Mouse (Mus musculus): Measurements from ENCODE around the gene Tpte.

The Tpte gene

DNA sequence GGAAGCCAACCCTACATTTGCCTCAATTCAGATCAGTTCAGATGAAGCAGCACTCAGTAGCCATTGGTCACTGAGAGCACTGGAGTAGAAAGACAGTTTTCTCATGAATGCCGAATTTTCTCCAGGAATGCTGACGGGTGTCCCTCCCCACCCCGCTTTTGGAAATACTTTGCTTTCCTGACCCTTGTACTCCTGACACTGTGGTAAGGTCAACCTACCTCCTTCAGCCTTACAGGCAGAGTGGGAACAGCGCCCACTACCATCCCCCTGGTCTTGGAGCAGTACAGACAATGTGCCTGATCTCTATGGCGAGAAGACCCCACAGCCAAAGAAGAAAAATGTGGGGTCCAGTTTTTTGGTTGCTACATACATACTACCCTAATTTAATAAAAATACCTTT, 93.1 kb downstream of the Tpte start:
- in situ Hi-C loops (cut with MboI, MseI) = no loop called here

DNA sequence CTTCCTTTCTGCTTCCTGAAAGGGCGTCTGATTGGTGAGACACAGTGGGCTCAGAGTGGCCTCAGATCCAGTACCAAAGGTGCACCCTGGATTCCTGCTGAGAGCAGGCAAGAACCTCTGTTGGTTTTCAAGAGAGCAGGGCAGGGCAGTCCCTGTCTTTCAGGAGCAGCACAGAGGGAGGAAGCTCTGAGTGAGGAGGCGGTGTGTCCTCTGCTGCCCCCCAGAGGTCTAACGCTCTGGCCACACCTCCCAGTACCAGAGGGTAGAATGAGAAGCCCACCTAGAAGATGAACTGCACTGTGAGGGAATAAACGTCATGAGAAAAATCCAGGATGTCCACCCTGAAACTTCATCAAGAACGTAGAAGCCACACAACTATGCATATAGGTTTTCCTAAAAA, 93.7 kb downstream of the Tpte start:
- in situ Hi-C loops (cut with MboI, MseI) = no loop called here

DNA sequence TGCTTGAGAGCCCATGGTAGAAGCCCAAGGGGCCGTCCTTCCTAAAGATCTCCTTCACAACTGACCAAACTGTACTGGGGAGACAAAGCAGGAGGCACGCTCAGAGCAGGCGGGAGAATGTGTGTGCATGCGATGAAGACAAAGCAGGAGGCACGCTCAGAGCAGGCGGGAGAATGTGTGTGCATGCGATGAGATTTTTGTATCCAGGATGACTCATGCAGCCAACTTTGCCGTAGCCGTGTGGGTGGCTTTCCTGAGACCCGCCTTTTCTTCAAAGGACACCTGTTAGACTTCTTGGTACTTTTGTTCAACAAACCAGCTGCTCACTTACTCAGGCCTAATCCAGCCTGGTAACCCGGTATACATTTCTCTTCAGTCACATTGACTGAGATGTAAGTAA, 97.7 kb downstream of the Tpte start:
- in situ Hi-C loops (cut with MboI, MseI) = loop anchor here (10.0 kb wide), 1 partner anchor 316 kb away; the partner anchor contains the start of genes Alg11 and Atp7b

DNA sequence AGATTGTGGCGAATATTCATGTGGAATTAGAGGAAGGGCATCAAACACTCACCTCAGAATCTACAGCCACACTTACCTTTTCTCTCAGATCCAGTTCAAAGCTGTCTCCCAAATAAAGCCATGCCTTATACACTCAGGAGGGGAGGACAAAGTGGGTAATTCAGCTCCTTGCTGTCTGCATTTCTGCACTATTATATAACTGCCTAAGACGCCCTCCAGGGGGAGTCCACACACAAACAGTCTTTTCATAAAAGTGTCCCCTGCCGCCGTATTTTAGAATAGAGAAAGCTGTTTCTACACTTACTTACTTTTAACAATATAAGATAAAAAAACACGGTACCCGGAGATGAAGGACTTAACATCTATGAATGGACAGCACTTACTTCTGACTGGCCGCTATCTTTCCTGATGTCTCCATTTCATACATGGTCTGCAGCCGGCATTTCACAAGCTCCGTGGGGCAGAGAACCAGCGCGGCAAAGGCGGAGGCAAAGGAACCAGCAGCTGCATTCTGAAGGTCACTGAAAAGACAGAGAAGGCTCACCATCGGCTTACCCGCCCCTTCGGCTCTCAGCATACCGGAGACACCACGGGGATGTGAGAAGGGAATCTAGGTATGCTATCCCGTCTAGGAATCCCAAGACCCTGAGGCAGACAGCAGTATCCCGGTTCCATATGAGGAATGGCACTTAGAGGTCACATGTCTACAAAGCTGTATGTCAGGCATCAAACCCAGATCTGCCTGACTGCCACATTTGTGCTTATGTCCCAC, 99.8 kb downstream of the Tpte start:
- in situ Hi-C loops (cut with MboI, MseI) = loop anchor here (10.0 kb wide), 1 partner anchor 318 kb away; the partner anchor contains the start of genes Alg11 and Atp7b

DNA sequence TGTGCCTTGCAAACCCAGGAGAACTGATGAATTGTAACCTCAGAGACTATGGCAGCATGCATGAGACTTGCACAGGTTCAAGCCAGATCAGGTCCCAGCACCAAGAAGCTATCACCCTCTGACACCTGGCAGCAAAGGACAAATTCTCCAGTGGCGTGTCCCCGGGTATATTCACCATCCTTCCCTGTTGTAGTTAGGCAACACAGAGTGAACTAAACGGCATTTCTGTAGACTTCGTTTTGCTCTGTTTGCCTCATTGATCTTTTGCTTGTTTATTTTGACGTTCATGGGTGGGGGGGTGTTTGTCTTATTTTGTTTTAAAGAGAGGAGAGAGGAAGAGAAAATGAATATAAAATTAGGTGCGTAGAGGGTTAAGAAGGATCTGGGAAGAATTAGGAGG, 101.9 kb downstream of the Tpte start:
- in situ Hi-C loops (cut with MboI, MseI) = loop anchor here (10.0 kb wide), 1 partner anchor 320 kb away; the partner anchor contains the start of genes Alg11 and Atp7b

DNA sequence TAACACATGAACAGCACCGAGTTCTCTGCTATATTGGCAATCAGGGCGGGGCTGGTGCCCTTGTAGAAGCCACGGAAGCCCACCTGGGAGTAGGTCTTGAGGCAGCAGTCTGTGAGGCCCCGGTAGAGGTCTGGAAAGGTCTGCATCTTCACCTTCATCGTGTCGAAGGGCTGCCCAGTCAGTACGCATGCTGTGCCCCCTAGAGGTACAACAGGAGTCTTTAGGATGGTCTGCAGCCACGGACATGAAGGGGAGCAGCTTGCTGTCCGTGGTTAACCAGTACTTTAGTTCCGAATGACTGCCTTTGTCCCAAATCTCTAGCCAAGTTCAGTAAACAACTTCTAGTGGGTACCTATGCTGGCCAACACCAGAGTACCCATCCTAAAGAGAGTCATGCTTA, 106.6 kb downstream of the Tpte start:
- in situ Hi-C loops (cut with MboI, MseI) = loop anchor here (10.0 kb wide), 1 partner anchor 325 kb away; the partner anchor contains the start of genes Alg11 and Atp7b

DNA sequence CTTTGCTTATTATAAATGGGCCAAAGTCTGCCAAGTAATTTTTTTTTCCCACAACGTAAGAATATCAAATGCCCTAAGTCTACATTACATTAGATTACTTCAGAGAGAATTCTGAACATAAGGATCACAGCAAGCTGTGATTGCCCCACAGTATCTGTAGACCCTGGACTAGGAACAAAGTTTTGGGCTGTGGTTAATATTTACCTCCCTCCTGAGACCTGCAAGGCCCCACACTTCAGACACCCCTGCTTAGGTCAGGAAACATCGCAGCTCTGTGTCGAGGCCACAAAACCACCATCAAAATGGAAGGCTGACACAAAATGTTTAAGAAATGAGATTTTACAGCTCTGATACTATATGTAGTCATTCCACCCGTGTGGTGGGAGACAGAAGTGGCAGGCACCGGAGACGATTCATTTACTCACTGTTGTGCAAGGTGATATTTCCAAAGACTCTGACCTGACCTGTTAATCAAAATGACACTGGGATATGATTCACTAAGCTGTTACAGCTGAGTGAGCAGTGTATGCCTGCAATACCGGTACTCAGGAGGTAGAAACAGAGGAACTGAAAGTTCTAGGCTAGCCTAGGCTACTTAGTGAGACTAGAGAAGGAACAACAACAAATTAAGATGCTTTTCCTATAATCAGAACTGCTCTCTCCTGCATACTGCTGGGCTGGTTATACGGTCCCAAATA, 107.7 kb downstream of the Tpte start:
- in situ Hi-C loops (cut with MboI, MseI) = no loop called here

DNA sequence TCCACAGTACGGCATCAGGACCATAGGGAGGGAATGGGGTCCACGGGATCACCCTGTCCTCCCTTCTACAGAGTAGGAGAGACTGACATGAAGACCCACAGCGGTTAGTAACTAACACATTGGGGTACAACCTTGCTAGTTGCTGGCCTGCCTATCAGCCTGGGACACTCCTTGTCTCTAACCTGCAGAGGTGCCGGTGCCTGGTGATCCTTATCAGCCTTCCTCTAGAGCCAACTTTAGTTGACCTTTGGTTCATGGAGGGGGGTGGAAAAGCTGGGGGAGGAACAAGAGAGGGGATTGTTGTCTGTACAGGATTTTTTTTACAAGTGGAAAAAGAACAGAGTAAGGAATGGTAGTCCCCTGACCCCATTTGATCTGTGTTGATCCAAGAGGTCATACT, 111.2 kb downstream of the Tpte start:
- in situ Hi-C loops (cut with MboI, MseI) = no loop called here

DNA sequence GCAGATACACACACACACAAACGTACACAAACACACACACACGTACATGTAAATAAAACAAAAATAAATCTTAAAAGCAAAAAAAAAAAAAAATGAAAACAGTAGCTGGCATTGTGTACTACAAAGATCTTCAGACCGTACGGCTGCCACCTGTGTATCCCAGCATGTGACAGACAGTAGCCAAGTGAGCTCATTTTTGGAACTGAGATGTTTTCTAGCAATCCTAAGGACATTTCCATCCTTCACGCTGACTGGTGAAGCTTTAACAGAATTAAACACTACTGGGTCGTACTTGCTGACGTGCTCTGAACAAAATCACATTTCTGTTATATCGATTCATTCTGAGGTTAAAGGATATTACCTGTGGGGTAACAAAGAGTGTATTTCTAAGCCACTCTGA, 112.0 kb downstream of the Tpte start:
- in situ Hi-C loops (cut with MboI, MseI) = no loop called here

DNA sequence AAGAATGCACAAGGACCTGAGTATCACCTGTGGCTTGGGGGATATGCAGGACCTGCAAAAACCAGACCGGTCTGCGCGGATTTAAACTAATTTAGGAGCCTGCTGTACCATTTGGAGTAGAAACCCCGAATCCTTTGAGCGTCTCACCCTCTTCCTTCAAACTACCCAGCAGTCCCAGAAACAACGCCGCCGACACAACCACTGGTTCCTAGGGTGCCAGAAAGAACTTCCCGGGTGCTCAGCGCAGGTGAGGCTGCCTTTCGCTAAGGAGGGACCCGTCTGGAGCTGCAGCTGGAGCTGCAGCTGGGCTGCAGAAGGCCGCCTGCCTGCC, 114.5 kb downstream of the Tpte start:
- in situ Hi-C loops (cut with MboI, MseI) = no loop called here

DNA sequence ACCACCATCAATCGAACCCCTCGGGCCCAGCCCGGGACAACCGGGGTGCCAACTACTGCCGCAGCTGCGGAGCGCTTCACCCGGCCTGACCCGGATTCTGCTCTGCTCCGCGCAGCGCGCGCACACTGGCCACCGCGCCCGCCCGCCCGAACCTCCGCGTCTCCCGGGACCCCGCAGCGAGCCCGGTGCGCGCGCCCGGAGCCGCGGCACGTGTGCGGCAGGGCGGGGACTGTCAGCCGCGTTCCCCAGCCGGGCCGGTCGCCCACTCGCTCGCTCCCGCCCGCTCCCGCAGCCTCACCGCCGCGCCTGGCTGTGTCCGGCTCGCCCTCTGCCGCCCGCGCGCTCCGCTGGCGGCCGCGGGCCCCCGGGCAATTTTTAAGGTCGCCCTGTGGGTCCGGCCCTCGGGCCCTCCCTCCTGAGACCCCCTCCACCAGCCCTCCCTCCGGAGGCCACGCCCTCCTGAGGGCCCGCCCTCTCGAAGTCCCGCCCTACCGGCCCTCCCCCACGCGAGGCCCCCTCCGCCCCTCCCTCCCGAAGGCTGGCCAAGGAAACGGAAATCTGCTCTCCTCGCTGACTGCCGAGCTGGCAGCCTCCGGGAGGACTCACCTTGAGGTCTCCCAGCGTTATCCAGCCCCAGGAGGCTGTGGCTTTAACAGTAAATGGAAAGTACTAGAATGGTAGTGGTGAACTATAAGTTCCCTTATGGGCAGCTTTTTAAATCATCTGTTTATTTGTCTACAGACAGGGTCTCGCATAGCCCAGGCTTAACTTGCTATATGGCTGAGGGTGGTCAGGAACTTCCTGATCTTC, 115.1 kb downstream of the Tpte start, which contains the start of gene Slc25a15:
Gene Slc25a15, minus strand, starts transcription at position 456 of the 810 bp plus-strand sequence.
- in situ Hi-C loops (cut with MboI, MseI) = no loop called here

DNA sequence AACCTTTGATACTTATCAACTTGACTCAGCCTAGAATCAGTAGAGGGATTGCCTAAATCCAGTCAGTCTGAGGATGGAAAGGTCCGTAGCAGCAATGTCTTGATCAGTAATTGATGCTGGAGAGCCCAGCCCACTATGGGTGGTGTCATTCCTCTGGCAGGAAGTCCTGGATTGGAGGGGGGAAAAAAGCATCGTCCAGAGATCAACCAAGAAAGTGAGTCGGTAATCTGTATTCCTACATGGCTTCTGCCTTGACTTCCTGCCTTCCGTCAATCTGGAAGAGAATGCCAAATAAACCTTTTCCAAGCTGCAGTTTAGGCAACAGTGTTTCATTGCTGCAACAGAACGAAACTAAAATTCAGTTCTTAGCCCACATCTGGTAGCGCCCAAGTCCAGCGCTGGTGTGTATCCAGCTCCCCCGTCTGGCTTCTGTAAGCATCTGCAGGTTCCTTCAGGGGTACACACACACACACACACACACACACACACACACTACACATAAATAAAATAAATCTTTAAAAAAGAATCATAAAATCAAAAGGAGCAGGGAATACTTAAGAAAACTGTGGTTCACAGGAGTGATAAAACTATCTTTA, 116.1 kb downstream of the Tpte start:
- in situ Hi-C loops (cut with MboI, MseI) = no loop called here

DNA sequence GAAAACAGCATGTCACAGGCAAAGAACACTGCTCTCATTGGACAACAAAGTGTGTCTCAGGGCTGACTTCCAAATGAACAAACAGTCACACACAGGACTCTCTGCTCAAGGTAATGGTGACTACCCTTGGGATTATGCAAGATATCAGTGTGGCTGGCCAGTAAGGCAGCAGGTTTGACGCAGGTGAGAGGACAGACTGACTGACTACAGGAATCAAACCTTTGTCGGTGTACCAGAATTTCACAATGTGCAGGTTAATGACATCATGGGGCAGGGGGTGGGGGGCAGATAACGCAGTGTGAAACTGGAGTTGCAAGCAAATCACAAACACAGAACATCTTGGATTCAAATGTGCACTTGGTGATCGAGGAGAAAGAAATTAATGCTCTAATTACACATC, 117.4 kb downstream of the Tpte start:
- in situ Hi-C loops (cut with MboI, MseI) = no loop called here

DNA sequence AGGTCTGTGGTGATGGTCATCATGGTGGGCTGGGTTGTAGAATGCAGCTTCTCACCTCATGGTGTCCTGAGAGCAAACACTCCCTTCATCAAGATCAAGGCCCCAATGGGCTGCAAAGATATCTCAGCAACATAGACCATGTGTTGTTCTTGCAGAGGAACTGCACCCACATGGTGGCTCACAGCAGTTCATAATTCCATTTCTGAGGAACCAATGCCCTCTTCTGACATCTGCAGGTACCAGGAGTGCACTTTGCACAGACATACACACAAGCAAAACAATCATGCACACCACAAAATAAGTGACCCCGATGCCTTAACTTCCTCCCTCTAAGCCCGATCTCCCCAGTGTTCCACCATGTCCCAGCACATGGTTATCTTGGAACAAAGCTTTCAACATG, 120.0 kb downstream of the Tpte start:
- in situ Hi-C loops (cut with MboI, MseI) = no loop called here

DNA sequence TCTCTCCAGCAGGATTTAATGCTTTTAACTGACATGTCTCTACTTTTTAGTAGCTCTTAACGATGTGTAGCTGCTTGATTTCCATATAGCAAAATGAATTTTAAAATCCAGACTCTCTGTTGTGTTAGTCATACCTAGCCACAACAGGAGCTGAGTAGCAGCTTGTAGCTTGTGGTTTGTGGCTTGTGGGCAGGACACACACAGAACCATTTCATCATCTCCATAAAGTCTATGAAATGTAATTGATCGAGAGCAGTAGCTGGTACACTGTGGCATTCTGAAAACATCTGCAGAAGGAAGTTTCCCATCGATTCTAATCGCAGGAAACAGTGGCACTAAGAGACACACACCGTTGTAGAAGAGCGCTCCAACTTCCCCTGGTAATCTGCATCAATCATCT, 122.5 kb downstream of the Tpte start:
- in situ Hi-C loops (cut with MboI, MseI) = no loop called here

DNA sequence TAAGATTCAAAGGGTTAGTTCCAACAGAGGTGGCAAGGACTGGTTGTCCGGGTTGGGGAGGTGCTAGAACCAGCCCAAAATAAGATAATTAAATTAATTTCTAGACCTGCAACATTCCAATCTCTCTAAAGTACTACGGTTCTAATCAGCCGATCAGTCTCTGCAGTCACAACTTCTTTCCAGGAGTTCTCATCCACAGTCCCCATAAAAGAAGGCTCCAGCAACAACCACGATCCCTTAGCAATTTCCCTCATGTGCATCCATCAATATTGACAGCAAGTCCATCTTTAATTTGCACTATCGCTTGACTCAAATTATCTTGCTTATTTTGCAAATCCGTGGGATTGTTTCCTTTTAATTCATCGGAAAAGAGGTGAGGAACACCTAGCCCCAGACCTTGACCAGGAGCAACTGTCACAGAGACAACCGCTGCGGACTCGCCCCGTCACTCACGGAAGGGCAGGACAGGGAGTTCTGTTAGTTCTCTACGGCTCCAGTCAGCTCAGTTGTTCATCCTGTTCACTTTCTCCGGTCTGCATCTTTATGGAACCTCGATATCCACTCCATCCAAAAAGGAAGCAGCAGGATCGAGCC, 127.5 kb downstream of the Tpte start:
- in situ Hi-C loops (cut with MboI, MseI) = no loop called here

DNA sequence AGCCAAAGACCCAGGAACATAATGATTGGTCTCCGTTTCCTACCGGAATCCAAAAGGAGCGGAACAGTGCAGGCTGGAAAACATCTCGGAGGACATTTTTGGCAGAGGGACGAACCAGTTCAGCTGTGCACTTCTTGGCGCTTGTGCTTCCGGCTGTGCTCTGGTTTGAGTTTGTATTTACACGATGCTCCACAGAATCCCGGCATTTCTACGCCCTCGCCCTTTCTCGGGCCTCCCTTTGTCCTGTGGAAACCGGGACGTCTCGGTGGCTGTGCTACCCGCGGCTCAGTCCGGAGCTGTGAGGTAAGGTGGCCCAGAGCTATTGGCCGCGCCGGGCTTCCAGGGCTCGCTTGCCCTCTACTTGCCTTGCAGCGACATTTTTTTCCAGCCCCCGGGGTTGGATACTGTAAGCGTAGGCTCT, 128.1 kb downstream of the Tpte start, which contains the start of gene Mrps31:
Gene Mrps31, plus strand, starts transcription at position 80 of the 421 bp plus-strand sequence.
- in situ Hi-C loops (cut with MboI, MseI) = no loop called here

DNA sequence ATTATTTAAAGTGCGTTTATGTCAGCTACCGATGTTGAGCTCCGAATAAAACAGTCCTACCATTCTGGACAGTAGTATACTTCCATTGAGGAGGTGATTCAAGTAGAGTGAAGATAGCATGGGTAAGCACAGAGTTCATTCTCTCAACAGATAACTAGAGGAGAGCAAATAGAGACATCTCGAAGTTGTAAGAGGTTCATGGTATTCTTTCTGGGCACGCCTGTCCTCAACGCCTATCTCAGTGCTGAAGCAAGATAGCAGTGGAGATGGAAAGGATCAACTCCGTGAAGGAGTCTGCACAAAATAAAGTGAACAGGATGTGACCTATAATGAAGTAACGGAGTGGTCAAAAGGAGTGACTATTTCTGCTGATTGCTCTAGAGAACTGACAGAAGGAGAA, 128.7 kb downstream of the Tpte start:
- in situ Hi-C loops (cut with MboI, MseI) = no loop called here
